Mouse (Mus musculus) kidney, adult 2 months (tissue): ENCODE data around the gene Gnb5.

ENCODE experiments used
- CTCF ChIP-seq: fragments of 200-500 bp; conservative IDR thresholded peaks from 2 replicates; pipeline ENCODE4 v1.5.1; 2011; ENCODE audit warnings: low read depth, mild to moderate bottlenecking, control low read depth, low read length, moderate library complexity, mixed read lengths; ENCODE audit not compliant: insufficient read depth, insufficient read length
- POLR2A ChIP-seq: fragments of 200-500 bp; IDR thresholded peaks from one replicate; pipeline ENCODE4 v1.6.1; 2011; ENCODE audit warnings: low read depth, low read length, control low read depth

DNA sequence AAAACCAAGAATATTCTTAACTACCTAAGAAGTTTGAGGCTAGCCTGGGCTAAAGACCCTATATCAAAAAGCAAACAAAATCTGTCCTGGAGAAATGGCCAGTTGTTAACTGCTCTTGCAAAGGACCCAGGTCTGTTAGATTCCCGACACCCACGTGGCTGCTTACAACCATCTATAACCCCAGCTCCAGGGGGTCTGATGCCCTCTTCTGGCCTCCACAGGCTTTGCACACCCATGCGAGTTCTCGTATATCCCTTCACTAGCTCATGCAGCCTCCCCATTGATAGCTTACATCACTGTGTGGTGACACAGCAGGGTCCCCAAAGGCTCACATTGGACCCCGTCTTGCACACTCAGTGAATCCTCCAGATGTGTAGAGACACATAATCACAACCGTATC, 20.7 kb upstream of the Gnb5 start:
- no peak for TF ChIP-seq POLR2A
- no peak for TF ChIP-seq CTCF
